Mouse (Mus musculus) forebrain, embryonic 16.5 days (tissue): Measurements from ENCODE around the gene Mblac1. TPM values are rescaled to one million over a fixed set of nuclear protein-coding genes. Genes with fewer than 3 reads are reported as not detected.
"Not testable (repeated sequence)": the region's sequence is repeated elsewhere in the genome, so short reads cannot be mapped to it uniquely, and the experiment has no call there.

Source experiments
- ATAC-seq: fragments of 200-750 bp; cut with Nextera tagmentation; 2 replicates; pipeline ENCODE4 v1.8.0; 2017; ENCODE audit warnings: mild to moderate bottlenecking, moderate library complexity
- H3K27ac ChIP-seq: fragments of 300-500 bp; sonication (generic); 2 replicates; pipeline ENCODE4 v1.5.1; 2014; ENCODE audit warnings: low read length, control low read depth
- H3K27me3 ChIP-seq: fragments of 300-500 bp; sonication (generic); replicated peaks from 2 replicates; pipeline ENCODE4 v1.6.1; 2014; ENCODE audit warnings: low read length; ENCODE audit not compliant: control insufficient read depth, insufficient read depth
- H3K36me3 ChIP-seq: fragments of 300-500 bp; sonication (generic); 2 replicates; pipeline ENCODE4 v1.6.1; 2014; ENCODE audit not compliant: control insufficient read depth, insufficient read depth
- H3K4me1 ChIP-seq: fragments of 300-500 bp; sonication (generic); replicated peaks from 2 replicates; pipeline ENCODE4 v1.6.1; 2014; ENCODE audit warnings: low read length; ENCODE audit not compliant: control insufficient read depth, insufficient read depth
- H3K4me2 ChIP-seq: fragments of 300-500 bp; sonication (generic); 2 replicates; pipeline ENCODE4 v1.6.1; 2014; ENCODE audit warnings: mild to moderate bottlenecking, low read length, control low read depth
- H3K4me3 ChIP-seq: fragments of 300-500 bp; sonication (generic); replicated peaks from 2 replicates; pipeline ENCODE4 v1.5.1; 2014; ENCODE audit warnings: mild to moderate bottlenecking, low read length, control low read depth
- H3K9ac ChIP-seq: fragments of 300-500 bp; sonication (generic); replicated peaks from 2 replicates; pipeline ENCODE4 v1.6.1; 2014; ENCODE audit warnings: low read depth, low read length, control low read depth
- H3K9me3 ChIP-seq: fragments of 300-500 bp; sonication (generic); 2 replicates; pipeline ENCODE4 v1.6.1; 2016; ENCODE audit warnings: low read length; ENCODE audit not compliant: control insufficient read depth
- WGBS: fragments of 180-500 bp; shearing (Covaris S2); extraction: QIAGEN DNeasy Blood & Tissue Kit; methylation state at CpG from one replicate; pipeline ENCODE4 v1.1.7; 2014; 5-methylcytosine and 5-hydroxymethylcytosine counted together
- polyA plus RNA-seq: library from polyadenylated mRNA; unstranded; fragments of >200 nt; fragmentation: Nextera tagmentation; extraction: Ambion mirVana; gene quantifications from 2 replicates; pipeline ENCODE4 v1.2.1, GENCODE M21; 2015

The Mblac1 gene
- polyA plus RNA-seq, 1 experiment from 2014 or later = 13.2 TPM

DNA sequence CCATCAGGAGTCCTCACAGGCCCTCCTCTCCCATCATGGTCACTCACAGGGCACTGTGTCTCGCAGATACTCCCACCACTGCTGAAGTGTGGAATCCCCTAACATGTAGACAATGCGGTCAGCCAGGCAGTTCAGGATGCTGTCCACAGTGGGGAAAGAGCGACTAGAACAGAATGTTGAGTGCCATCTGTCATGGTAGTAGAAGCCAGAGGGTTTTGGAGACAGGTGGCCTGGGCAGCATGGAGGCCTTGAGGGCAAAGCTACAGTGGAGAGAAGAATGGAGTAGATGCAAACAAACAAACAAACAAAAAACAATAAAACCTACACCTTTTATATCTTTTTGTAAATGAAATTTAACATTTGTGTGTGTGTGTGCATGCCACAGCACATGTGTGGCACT, 8.0 kb downstream of the Mblac1 start:
- no peaks in the 10 kb centered on the region for H3K36me3 ChIP-seq
- 83% methylated on average over 3 of the region's 3 CpGs for WGBS
- H3K4me2 ChIP-seq = no peak overlapping the region
- no peaks in the 10 kb centered on the region for H3K4me1 ChIP-seq
- H3K9me3 ChIP-seq = peaks cover 4% of the 10 kb centered on the region; the same call in 1 of the 2 replicates
- H3K27me3 ChIP-seq = no peaks in the 10 kb centered on the region
- H3K27ac ChIP-seq = no peak overlapping the region
- H3K4me3 ChIP-seq = no peak overlapping the region
- ATAC-seq = no peak
- H3K9ac ChIP-seq = no peak overlapping the region

DNA sequence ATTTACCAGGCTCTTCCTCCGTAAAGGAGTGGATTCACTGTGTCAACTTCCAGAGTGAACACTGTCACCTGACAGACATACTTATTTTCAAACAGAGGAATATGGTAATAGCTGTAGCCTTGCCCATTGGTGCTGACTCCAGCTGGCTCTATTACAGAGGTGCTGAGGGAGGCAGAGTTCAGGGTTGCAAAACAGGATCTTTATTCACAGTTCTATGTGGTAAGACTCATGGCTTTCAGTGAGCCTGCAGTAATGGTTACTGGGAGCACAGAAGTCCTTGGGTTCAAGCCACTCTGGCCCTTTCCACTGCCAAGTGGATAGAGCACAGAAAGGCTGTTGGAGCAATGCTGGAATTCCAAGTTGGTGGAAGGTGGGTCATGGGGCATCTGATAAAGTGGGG, 13.1 kb downstream of the Mblac1 start:
- Histone ChIP-seq H3K9ac (no peak overlapping the region), H3K27ac (no peak overlapping the region), H3K9me3 (peaks cover 4% of the 10 kb centered on the region; the same call in 1 of the 2 replicates), H3K4me1 (no peaks in the 10 kb centered on the region), H3K27me3 (no peaks in the 10 kb centered on the region), H3K4me2 (no peak overlapping the region), H3K4me3 (no peak overlapping the region), H3K36me3 (no peaks in the 10 kb centered on the region)
- 90% methylated on average over 1 of the region's 1 CpGs for WGBS
- ATAC-seq = no peak

DNA sequence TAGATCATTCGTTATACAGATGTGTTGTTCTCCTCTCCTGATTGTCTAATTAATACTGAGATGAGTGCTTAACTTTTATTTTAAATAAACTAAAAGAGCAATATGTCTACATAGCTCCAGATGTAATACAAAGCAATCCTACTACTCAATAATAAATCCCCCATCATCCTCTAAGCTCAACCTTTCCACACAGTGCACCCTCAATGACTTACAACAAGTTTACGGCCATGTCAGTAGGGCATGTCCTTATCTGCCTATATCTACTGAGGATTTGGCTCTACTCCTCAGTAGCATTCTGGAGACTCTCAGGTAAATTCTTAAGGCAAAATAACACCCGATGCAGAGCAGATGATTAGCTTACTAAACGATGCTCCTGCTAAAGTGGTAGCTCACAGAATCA, 13.8 kb downstream of the Mblac1 start:
- Histone ChIP-seq H3K4me1 (no peaks in the 10 kb centered on the region), H3K4me3 (no peak overlapping the region), H3K9me3 (peaks cover 4% of the 10 kb centered on the region; the same call in 1 of the 2 replicates), H3K36me3 (no peaks in the 10 kb centered on the region), H3K27ac (no peak overlapping the region), H3K9ac (no peak overlapping the region), H3K4me2 (no peak overlapping the region), H3K27me3 (no peaks in the 10 kb centered on the region)
- WGBS = 88% methylated on average over 4 of the region's 4 CpGs
- no peak for ATAC-seq

DNA sequence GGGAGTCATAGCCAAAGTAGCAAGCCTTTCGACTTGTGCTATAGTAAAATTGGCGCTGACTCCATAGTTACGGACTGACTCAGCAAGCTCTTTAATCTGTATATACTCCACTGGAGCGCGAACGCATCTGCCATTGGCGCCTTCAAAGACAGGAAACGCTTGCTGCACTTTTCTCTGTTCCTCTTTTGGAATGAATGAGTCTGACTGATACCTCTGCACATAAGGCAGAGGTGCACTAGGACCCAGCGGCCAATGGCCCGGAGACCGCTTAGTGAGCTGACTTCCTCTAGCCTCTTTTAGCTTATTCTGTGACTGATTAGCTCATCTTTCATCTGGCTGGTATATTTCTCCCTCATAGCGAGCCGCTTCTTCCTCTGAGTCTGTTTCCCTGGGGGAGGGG, 22.5 kb downstream of the Mblac1 start:
- not testable (repeated sequence) for H3K4me2 ChIP-seq, H3K27ac ChIP-seq, H3K36me3 ChIP-seq, H3K4me1 ChIP-seq, H3K27me3 ChIP-seq, H3K4me3 ChIP-seq, ATAC-seq, H3K9me3 ChIP-seq, H3K9ac ChIP-seq
- WGBS = 92% methylated on average over 13 of the region's 13 CpGs

DNA sequence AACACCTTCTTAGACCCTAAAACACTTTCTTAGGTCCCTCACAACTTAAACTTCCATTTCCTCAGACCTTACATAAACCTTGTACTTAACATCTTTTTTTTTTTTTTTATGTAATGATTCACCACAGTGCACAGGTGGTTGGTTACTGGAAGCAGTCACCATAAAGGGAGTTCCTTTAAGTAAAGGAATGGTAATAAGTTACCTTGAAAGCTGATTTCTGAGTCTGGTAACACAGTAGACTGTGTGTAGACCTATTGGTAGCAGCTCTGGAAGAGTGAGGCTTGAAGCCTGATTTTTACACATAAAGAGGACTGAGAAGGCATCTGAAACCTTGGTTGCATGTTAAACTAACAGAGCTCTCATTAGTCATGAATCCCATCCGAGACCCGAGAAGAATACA, 25.8 kb downstream of the Mblac1 start:
- Histone ChIP-seq H3K27ac (no peak overlapping the region), H3K27me3 (no peaks in the 10 kb centered on the region), H3K36me3 (no peaks in the 10 kb centered on the region), H3K4me2 (no peak overlapping the region), H3K4me3 (no peak overlapping the region), H3K9ac (no peak overlapping the region), H3K9me3 (0 out of 2 replicates have a peak, but pooled peaks cover 2% of the 10 kb centered on the region), H3K4me1 (no peaks in the 10 kb centered on the region)
- 88% methylated on average over 2 of the region's 2 CpGs for WGBS
- no peak for ATAC-seq

DNA sequence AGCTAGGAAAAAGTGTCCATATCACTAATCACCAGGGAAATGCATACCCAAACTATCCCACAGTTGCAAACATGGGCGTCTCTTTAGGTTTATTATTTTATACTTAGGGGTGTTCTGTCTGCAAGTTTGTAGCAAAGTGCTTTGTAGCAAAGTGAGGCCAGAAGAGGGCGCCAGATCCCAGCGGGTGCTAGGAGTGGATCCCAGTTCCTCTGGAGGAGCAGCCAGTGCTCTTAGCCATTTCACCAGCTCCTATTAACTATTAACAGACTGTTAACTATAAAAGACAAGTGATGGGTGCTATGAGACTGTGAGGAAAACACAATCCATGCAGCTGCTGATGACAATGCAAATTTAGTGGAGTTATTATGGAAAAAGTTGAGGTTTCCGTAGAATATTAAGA, 28.0 kb downstream of the Mblac1 start:
- Histone ChIP-seq H3K4me1 (no peaks in the 10 kb centered on the region), H3K4me2 (no peak overlapping the region), H3K4me3 (no peak overlapping the region), H3K27ac (no peak overlapping the region), H3K36me3 (no peaks in the 10 kb centered on the region), H3K9me3 (no peaks in the 10 kb centered on the region), H3K27me3 (no peaks in the 10 kb centered on the region), H3K9ac (no peak overlapping the region)
- ATAC-seq = no peak
- WGBS = 26% methylated on average over 4 of the region's 4 CpGs

DNA sequence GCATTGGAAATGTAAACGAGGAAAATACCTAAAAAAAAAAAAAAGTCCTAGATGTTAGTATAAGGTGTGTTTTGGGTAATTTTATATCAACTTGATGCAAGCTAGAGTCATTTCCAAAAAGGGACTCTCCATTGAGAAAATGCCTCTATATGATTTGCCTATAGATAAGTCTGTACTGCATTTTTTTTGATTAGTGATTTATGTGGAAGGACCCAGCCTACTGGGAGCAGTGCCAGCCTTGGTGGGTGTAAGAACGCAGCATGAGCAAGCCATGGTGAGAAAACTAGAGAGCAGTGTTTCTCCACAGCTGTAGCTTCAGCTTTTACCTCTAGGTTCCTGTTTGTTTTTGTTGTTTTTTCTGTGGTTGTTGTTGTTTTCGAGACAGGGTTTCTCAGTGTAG, 29.2 kb downstream of the Mblac1 start:
- Histone ChIP-seq H3K27me3 (no peaks in the 10 kb centered on the region), H3K4me1 (no peaks in the 10 kb centered on the region), H3K27ac (no peak overlapping the region), H3K4me3 (no peak overlapping the region), H3K9me3 (no peaks in the 10 kb centered on the region), H3K9ac (no peak overlapping the region), H3K4me2 (no peak overlapping the region), H3K36me3 (no peaks in the 10 kb centered on the region)
- 65% methylated on average over 3 of the region's 3 CpGs for WGBS
- ATAC-seq = no peak

DNA sequence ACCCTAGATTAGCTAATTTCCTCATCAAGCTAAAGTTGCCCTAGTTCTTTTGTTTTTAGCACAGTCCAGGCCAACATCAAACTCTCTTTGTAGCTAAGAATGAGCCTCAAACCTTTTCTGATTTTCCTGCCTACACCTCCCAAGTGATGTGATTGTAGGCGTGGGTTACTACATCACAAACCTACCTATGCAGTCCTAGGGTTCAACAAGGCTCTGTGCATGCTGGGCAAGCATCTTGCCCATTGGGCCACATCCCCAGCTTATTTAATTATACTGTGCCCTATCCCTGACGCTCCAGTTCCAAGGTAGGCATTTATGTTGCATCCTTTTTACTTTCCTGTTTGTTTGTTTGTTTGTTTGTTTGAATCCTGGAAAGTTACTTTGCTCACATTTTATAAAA, 31.6 kb downstream of the Mblac1 start, which contains the start of gene Nxpe5:
TSS of gene Nxpe5 (plus strand) at position 199 of the 400 bp plus-strand sequence.
- H3K27ac ChIP-seq = no peak within 1 kb of the TSS
- no peak within 1 kb of the TSS for H3K9ac ChIP-seq
- no peaks in the 10 kb centered on the region for H3K4me1 ChIP-seq
- H3K36me3 ChIP-seq = no peaks in the 10 kb centered on the region
- WGBS = 59% methylated on average over 2 of the region's 2 CpGs
- no peaks in the 10 kb centered on the region for H3K27me3 ChIP-seq
- H3K9me3 ChIP-seq = no peaks in the 10 kb centered on the region
- H3K4me2 ChIP-seq = no peak within 1 kb of the TSS
- ATAC-seq = no peak
- no peak within 1 kb of the TSS for H3K4me3 ChIP-seq

DNA sequence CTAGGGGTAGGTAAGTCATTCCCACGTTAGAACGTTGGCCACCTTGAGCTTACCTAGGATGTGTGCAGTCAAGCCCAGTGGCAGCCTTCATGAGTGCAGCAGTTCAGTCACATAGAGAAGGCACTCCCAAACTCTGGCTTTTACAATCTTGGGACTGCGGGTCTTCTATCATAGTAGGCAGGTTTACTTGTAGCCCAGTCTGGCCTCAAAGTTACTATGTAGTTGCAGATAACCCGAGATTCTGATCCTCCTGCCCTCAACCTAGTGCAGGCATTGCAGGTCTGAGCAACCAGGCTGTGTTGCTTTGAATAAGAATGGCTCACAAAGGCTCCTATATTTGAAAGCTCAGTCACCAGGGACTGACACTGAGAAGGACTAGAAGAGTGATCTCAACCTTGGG, 32.4 kb downstream of the Mblac1 start:
- Histone ChIP-seq H3K4me3 (no peak overlapping the region), H3K4me2 (no peak overlapping the region), H3K36me3 (no peaks in the 10 kb centered on the region), H3K4me1 (no peaks in the 10 kb centered on the region), H3K9ac (no peak overlapping the region), H3K27ac (no peak overlapping the region), H3K9me3 (no peaks in the 10 kb centered on the region), H3K27me3 (no peaks in the 10 kb centered on the region)
- ATAC-seq = no peak
- 87% methylated on average over 4 of the region's 4 CpGs for WGBS

DNA sequence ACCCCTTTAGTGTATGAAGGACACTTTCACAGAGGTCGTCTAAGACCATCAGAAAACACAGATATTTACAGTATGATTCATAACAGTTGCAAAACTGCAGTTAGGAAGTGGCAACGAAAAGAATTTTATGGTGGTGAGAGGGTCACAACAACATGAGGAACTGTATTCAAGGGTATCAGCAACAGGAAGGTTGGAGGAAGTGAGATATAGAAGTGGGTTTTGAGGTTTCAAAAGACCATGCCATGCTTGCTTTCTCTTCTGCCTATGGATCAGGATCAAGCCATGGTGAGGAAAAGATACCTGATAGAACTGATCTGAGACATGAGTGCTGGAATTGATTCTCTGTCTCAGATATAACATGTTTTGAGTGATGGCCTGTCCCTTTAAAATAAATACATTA, 33.3 kb downstream of the Mblac1 start:
- H3K4me1 ChIP-seq = no peaks in the 10 kb centered on the region
- H3K9me3 ChIP-seq = no peaks in the 10 kb centered on the region
- no peak overlapping the region for H3K4me2 ChIP-seq
- no peak overlapping the region for H3K9ac ChIP-seq
- no peak for ATAC-seq
- H3K4me3 ChIP-seq = no peak overlapping the region
- H3K27ac ChIP-seq = no peak overlapping the region
- WGBS = 75% methylated on average over 2 of the region's 2 CpGs
- H3K27me3 ChIP-seq = no peaks in the 10 kb centered on the region
- H3K36me3 ChIP-seq = no peaks in the 10 kb centered on the region
